Mouse (Mus musculus): ENCODE results near the gene Acox1. TPM values are rescaled to one million over a fixed set of nuclear protein-coding genes. Genes with fewer than 3 reads are reported as not detected.

The Acox1 gene
- polyA plus RNA-seq, 1 experiment = 1.7 TPM

DNA sequence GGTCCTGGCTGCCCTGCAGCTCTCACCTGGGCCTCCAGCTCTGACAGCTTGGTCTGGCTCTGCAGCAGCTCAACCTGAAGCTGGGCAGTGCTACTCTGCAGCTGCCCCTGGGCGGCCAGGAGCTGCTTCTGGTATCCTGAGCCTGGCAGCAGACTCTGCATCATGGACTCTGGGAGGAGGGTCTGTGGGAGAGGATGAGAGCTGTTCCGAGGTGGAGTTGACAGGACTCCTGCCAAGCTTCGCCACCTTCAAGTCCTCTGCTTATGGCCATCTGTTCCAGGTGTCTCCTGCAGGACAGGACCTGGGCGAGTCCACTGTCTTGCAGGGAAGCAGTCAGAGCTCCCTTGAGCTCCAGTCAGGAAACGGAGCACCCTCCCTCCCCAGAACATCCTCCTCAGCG lies 49.5 kb downstream of the Acox1 start:
- H3K36me3 ChIP-seq (replicated peaks; ENCODE audit: low read length) = peaks cover 100% of the 10 kb centered on the region
- no peak for TF ChIP-seq FLI1 (IDR thresholded peaks at IDR 0.05; ENCODE audit: low read length)
- TF ChIP-seq GATA1 (IDR thresholded peaks at IDR 0.05; ENCODE audit: borderline replicate concordance, low read length) = no peak

DNA sequence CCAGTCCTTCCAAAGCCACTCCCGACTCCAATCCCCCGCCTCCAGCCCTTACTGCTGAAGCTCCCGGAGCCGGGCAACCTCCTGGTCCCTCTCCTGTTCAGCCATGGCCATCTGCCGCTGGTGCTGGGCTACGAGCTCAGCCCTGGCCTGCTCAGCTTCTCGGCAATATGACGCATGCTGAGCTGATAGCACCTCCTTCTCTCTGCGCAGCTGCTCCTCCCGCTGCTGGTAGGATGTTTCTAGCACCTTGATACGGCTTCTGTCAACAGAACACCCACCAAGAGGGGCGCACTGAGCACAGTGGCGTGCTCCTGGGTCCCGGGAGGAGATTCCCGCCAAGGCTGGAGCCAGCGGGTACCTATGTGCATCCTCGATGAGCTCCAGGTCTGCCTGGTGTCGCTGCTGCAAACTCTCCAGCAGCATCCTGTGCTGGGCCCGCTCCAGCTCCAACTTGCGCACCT lies 50.1 kb downstream of the Acox1 start:
- Histone ChIP-seq H3K9me3 (no peaks in the 10 kb centered on the region), H3K4me1 (peaks cover 63% of the 10 kb centered on the region), H3K27me3 (replicated peaks) (no peaks in the 10 kb centered on the region), H3K4me3 (replicated peaks) (no peak overlapping the region), H3K36me3 (replicated peaks; ENCODE audit: low read length) (peaks cover 100% of the 10 kb centered on the region)
- TF ChIP-seq FLI1 (IDR thresholded peaks at IDR 0.05; ENCODE audit: low read length) (no peak), GATA1 (IDR thresholded peaks at IDR 0.05; ENCODE audit: borderline replicate concordance, low read length) (no peak)

More for the DNA sequence above, 49.5 kb downstream of the Acox1 start:
- peaks cover 62% of the 10 kb centered on the region for H3K4me1 ChIP-seq
- no peak overlapping the region for H3K4me3 ChIP-seq (replicated peaks)
- no peaks in the 10 kb centered on the region for H3K27me3 ChIP-seq (replicated peaks)
- no peaks in the 10 kb centered on the region for H3K9me3 ChIP-seq

- no peaks in the 10 kb centered on the region for H3K27me3 ChIP-seq (replicated peaks)
- TF ChIP-seq GATA1 (IDR thresholded peaks at IDR 0.05; ENCODE audit: borderline replicate concordance, low read length) (no peak), FLI1 (IDR thresholded peaks at IDR 0.05; ENCODE audit: low read length) (no peak)
- H3K4me3 ChIP-seq (replicated peaks) = peak overlapping the region; percentile 51
- peaks cover 70% of the 10 kb centered on the region for H3K4me1 ChIP-seq
- H3K9me3 ChIP-seq = no peaks in the 10 kb centered on the region
- H3K36me3 ChIP-seq (replicated peaks; ENCODE audit: low read length) = peaks cover 100% of the 10 kb centered on the region
These were observed 52.4 kb downstream of the Acox1 start for GRCm38 (mm10) chr11:116146294-116146985.

DNA sequence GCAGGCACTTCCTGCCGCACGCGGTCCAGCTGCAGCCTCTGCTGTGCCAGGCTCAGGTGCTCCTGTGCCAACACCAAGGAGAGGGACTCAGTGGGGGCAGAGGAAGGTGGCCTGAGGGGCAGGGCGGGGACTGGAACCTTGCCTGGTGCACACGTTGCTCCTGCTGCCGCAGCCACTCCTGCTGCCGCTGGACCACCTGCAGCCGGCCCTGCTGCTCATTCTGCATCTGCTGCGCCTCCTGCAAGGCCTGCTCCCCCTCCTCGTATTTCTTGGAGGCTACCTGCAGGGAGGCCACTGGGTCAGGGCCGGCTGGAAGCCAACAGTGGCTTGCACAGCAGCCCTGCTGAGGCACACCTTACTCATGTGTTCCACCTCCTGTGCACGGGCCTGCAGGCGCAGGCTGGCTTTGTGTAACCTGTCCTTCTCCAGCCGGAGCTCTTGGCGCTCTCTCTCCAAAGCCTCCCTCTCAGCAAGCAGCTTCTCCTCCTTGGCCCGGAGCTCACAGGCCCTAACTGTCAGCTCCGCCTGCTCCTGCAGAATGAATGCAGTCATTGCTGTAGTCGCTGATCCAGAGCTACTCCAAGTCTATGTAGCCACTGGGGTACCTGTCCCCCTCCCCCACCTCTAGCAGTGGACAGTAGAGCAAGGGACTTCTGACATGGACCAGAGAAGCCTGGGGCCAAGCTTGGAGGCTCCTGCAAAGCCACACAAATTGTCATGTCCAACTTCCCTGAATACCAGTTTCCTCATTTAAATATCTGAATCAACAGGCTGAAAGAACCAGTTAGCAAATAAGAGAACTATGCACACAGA lies 53.2 kb downstream of the Acox1 start:
- Histone ChIP-seq H3K4me3 (replicated peaks) (no peak overlapping the region), H3K27me3 (replicated peaks) (no peaks in the 10 kb centered on the region), H3K4me1 (peaks cover 69% of the 10 kb centered on the region), H3K36me3 (replicated peaks; ENCODE audit: low read length) (peaks cover 96% of the 10 kb centered on the region), H3K9me3 (no peaks in the 10 kb centered on the region)
- TF ChIP-seq GATA1 (IDR thresholded peaks at IDR 0.05; ENCODE audit: borderline replicate concordance, low read length) = no peak
- TF ChIP-seq FLI1 (IDR thresholded peaks at IDR 0.05; ENCODE audit: low read length) = no peak

DNA sequence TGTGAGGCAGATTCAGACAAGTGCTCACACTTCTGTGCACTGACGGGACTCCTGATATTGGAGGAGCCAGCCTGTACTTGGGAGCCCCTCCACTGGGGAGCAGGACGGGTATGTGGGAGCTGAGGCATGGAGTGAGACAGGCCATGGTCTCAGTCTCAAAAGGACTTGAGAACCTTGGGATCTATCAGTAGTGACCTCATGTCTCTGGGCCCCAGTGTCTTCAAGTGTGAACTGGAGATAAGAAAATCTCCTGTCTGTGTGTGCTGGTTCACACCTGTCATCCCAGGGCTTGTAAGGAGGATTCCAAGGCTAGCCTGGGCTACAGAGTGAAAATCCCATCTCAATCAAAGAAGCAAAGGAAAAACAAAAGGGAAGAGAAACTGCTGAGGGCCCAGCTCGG lies 55.4 kb downstream of the Acox1 start:
- TF ChIP-seq GATA1 (IDR thresholded peaks at IDR 0.05; ENCODE audit: borderline replicate concordance, low read length) (no peak), FLI1 (IDR thresholded peaks at IDR 0.05; ENCODE audit: low read length) (no peak)

GRCm38 (mm10) chr11:116142211-116142991 lies 56.4 kb downstream of the Acox1 start:
- H3K9me3 ChIP-seq = no peaks in the 10 kb centered on the region
- H3K4me1 ChIP-seq = peaks cover 79% of the 10 kb centered on the region
- TF ChIP-seq FLI1 (IDR thresholded peaks at IDR 0.05; ENCODE audit: low read length) (no peak), GATA1 (IDR thresholded peaks at IDR 0.05; ENCODE audit: borderline replicate concordance, low read length) (no peak)
- peak overlapping the region; percentile 69 for H3K4me3 ChIP-seq (replicated peaks)
- H3K27me3 ChIP-seq (replicated peaks) = no peaks in the 10 kb centered on the region
- peaks cover 67% of the 10 kb centered on the region for H3K36me3 ChIP-seq (replicated peaks; ENCODE audit: low read length)

More for the DNA sequence above, 55.4 kb downstream of the Acox1 start:
- Histone ChIP-seq H3K9me3 (no peaks in the 10 kb centered on the region), H3K27me3 (replicated peaks) (no peaks in the 10 kb centered on the region), H3K36me3 (replicated peaks; ENCODE audit: low read length) (peaks cover 78% of the 10 kb centered on the region), H3K4me3 (replicated peaks) (no peak overlapping the region), H3K4me1 (peaks cover 71% of the 10 kb centered on the region)

DNA sequence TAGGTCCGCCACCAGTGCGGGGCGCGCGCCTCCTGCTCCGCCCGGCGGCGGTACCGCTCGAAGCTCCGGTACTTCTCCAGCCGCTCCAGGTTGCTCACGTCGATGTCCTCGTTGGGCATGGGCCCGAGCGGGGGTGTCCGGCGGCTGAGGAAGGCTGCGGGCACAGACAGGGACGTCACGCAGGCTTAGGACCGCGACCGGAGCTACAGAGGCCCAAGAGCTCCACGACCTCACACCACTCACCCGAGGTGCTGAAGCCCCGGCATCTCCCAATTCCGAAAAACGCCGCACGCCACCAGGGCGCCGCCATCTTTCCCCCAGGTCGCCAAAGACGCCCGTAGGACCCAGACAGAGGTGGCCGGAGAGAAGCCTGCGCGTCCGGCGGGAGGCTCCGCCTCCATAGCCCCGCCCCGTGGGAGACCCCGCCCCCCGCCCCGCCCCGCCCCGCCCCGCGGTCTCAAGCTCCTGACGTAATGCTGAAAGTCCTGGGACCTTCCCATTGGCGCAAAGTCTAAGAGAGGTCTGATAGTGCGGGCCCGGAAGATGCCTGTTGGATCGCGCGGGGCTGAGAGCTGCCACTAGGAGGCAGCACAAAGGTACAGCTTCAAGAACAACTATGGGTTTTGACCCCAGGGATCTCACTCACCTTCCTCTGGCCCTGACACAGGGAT lies 60.2 kb downstream of the Acox1 start, which contains the start of gene Mrpl38:
Mrpl38 (minus strand) TSS at position 401 of the 671 bp plus-strand sequence.
- Histone ChIP-seq H3K4me3 (replicated peaks) (peak within 1 kb of the TSS; percentile 99), H3K9me3 (no peaks in the 10 kb centered on the region), H3K27me3 (replicated peaks) (no peaks in the 10 kb centered on the region), H3K4me1 (peaks cover 78% of the 10 kb centered on the region), H3K36me3 (replicated peaks; ENCODE audit: low read length) (peaks cover 63% of the 10 kb centered on the region)
- TF ChIP-seq GATA1 (IDR thresholded peaks at IDR 0.05; ENCODE audit: borderline replicate concordance, low read length) (no peak), FLI1 (IDR thresholded peaks at IDR 0.05; ENCODE audit: low read length) (no peak)

- no peaks in the 10 kb centered on the region for H3K9me3 ChIP-seq
- H3K4me3 ChIP-seq (replicated peaks) = peak overlapping the region; percentile 99
- peaks cover 78% of the 10 kb centered on the region for H3K4me1 ChIP-seq
- H3K36me3 ChIP-seq (replicated peaks; ENCODE audit: low read length) = peaks cover 61% of the 10 kb centered on the region
- TF ChIP-seq FLI1 (IDR thresholded peaks at IDR 0.05; ENCODE audit: low read length) = no peak
- no peaks in the 10 kb centered on the region for H3K27me3 ChIP-seq (replicated peaks)
These were observed 60.8 kb downstream of the Acox1 start for GRCm38 (mm10) chr11:116138096-116138467.

- peaks cover 83% of the 10 kb centered on the region for H3K4me1 ChIP-seq
- H3K36me3 ChIP-seq (replicated peaks; ENCODE audit: low read length) = peaks cover 59% of the 10 kb centered on the region
- no peaks in the 10 kb centered on the region for H3K27me3 ChIP-seq (replicated peaks)
These were observed 64.7 kb downstream of the Acox1 start for GRCm38 (mm10) chr11:116134171-116134570.

More at GRCm38 (mm10) chr11:116134171-116134570, 64.7 kb downstream of the Acox1 start:
- no peaks in the 10 kb centered on the region for H3K9me3 ChIP-seq
- TF ChIP-seq GATA1 (IDR thresholded peaks at IDR 0.05; ENCODE audit: borderline replicate concordance, low read length) (no peak), FLI1 (IDR thresholded peaks at IDR 0.05; ENCODE audit: low read length) (no peak)
- H3K4me3 ChIP-seq (replicated peaks) = no peak overlapping the region

All from megakaryocyte, embryonic 14.5 days (primary cell).